Mouse (Mus musculus): ENCODE data around the gene Spata31d1d. TPM values are rescaled to one million over a fixed set of nuclear protein-coding genes. Genes with fewer than 3 reads are reported as not detected.
A peak's percentile ranks its signal among the peaks of the same experiment; 100 is the strongest.
"Not testable (repeated sequence)": the region's sequence is repeated elsewhere in the genome, so short reads cannot be mapped to it uniquely, and the experiment has no call there.

Gene Spata31d1d
- polyA plus RNA-seq, 1 experiment from 2014 or later = not detected

- Histone ChIP-seq H3K4me3 (no peak overlapping the region), H3K9ac (no peak overlapping the region), H3K36me3 (peaks cover 72% of the 10 kb centered on the region), H3K9me3 (no peaks in the 10 kb centered on the region), H3K27me3 (no peaks in the 10 kb centered on the region), H3K4me1 (replicated peaks) (no peaks in the 10 kb centered on the region), H3K4me2 (no peak overlapping the region), H3K27ac (replicated peaks) (no peak overlapping the region)
- 96% methylated on average over 7 of the region's 7 CpGs for WGBS
- no peak for ATAC-seq (ENCODE audit: low read depth)
Observed at GRCm38 (mm10) chr13:59756906-59757305, 25.4 kb upstream of the Spata31d1d start.

GRCm38 (mm10) chr13:59750310-59750709 is 18.8 kb upstream of the Spata31d1d start:
- Histone ChIP-seq H3K4me2 (no peak overlapping the region), H3K4me1 (replicated peaks) (no peaks in the 10 kb centered on the region), H3K9me3 (no peaks in the 10 kb centered on the region), H3K9ac (no peak overlapping the region), H3K27me3 (no peaks in the 10 kb centered on the region), H3K36me3 (peaks cover 13% of the 10 kb centered on the region), H3K4me3 (no peak overlapping the region), H3K27ac (replicated peaks) (no peak overlapping the region)
- WGBS = 89% methylated on average over 12 of the region's 12 CpGs
- no peak for ATAC-seq (ENCODE audit: low read depth)

GRCm38 (mm10) chr13:59746711-59747110 is 15.2 kb upstream of the Spata31d1d start, which contains the start of gene 1700014D04Rik:
Gene 1700014D04Rik, minus strand, starts transcription at chr13:59746752.
- Histone ChIP-seq H3K4me2 (no peak within 1 kb of the TSS), H3K27ac (replicated peaks) (no peak within 1 kb of the TSS), H3K36me3 (no peaks in the 10 kb centered on the region), H3K9ac (no peak within 1 kb of the TSS), H3K27me3 (no peaks in the 10 kb centered on the region), H3K4me3 (no peak within 1 kb of the TSS), H3K9me3 (no peaks in the 10 kb centered on the region), H3K4me1 (replicated peaks) (no peaks in the 10 kb centered on the region)
- ATAC-seq (ENCODE audit: low read depth) = no peak
- 82% methylated on average over 9 of the region's 9 CpGs for WGBS

- ATAC-seq (ENCODE audit: low read depth) = no peak
- Histone ChIP-seq H3K4me2 (no peak overlapping the region), H3K4me1 (replicated peaks) (no peaks in the 10 kb centered on the region), H3K27ac (replicated peaks) (no peak overlapping the region), H3K9me3 (no peaks in the 10 kb centered on the region), H3K36me3 (no peaks in the 10 kb centered on the region), H3K27me3 (no peaks in the 10 kb centered on the region), H3K4me3 (no peak overlapping the region), H3K9ac (no peak overlapping the region)
- 72% methylated on average over 6 of the region's 6 CpGs for WGBS
Observed at GRCm38 (mm10) chr13:59746164-59746563, 14.6 kb upstream of the Spata31d1d start.

GRCm38 (mm10) chr13:59745462-59745861 is 13.9 kb upstream of the Spata31d1d start:
- H3K27ac ChIP-seq (replicated peaks) = no peak overlapping the region
- no peak overlapping the region for H3K4me3 ChIP-seq
- 90% methylated on average over 6 of the region's 6 CpGs for WGBS
- no peaks in the 10 kb centered on the region for H3K4me1 ChIP-seq (replicated peaks)
- H3K4me2 ChIP-seq = no peak overlapping the region
- no peaks in the 10 kb centered on the region for H3K27me3 ChIP-seq
- ATAC-seq (ENCODE audit: low read depth) = no peak
- H3K9ac ChIP-seq = no peak overlapping the region
- H3K9me3 ChIP-seq = no peaks in the 10 kb centered on the region
- no peaks in the 10 kb centered on the region for H3K36me3 ChIP-seq

- 80% methylated on average over 10 of the region's 10 CpGs for WGBS
- ATAC-seq (ENCODE audit: low read depth) = no peak
Observed at GRCm38 (mm10) chr13:59741697-59742096, 10.1 kb upstream of the Spata31d1d start.

GRCm38 (mm10) chr13:59741096-59741495 is 9.5 kb upstream of the Spata31d1d start:
- no peak overlapping the region for H3K4me2 ChIP-seq
- H3K27me3 ChIP-seq = no peaks in the 10 kb centered on the region
- no peaks in the 10 kb centered on the region for H3K36me3 ChIP-seq
- H3K4me1 ChIP-seq (replicated peaks) = no peaks in the 10 kb centered on the region
- no peak overlapping the region for H3K4me3 ChIP-seq
- no peak for ATAC-seq (ENCODE audit: low read depth)
- 90% methylated on average over 11 of the region's 11 CpGs for WGBS
- H3K27ac ChIP-seq (replicated peaks) = no peak overlapping the region
- no peak overlapping the region for H3K9ac ChIP-seq
- no peaks in the 10 kb centered on the region for H3K9me3 ChIP-seq

More at GRCm38 (mm10) chr13:59741697-59742096, 10.1 kb upstream of the Spata31d1d start:
- no peaks in the 10 kb centered on the region for H3K36me3 ChIP-seq
- no peak overlapping the region for H3K27ac ChIP-seq (replicated peaks)
- H3K4me2 ChIP-seq = no peak overlapping the region
- H3K4me3 ChIP-seq = no peak overlapping the region
- H3K4me1 ChIP-seq (replicated peaks) = no peaks in the 10 kb centered on the region
- no peak overlapping the region for H3K9ac ChIP-seq
- H3K27me3 ChIP-seq = no peaks in the 10 kb centered on the region
- H3K9me3 ChIP-seq = no peaks in the 10 kb centered on the region

- Histone ChIP-seq H3K27ac (replicated peaks) (no peak overlapping the region), H3K36me3 (no peaks in the 10 kb centered on the region), H3K4me2 (no peak overlapping the region), H3K9me3 (no peaks in the 10 kb centered on the region), H3K27me3 (no peaks in the 10 kb centered on the region), H3K9ac (no peak overlapping the region), H3K4me3 (no peak overlapping the region), H3K4me1 (replicated peaks) (no peaks in the 10 kb centered on the region)
- WGBS = 89% methylated on average over 4 of the region's 4 CpGs
- ATAC-seq (ENCODE audit: low read depth) = no peak
Observed at GRCm38 (mm10) chr13:59739397-59739796, 7.8 kb upstream of the Spata31d1d start.

- no peak overlapping the region for H3K27ac ChIP-seq (replicated peaks)
- no peaks in the 10 kb centered on the region for H3K27me3 ChIP-seq
- no peak overlapping the region for H3K4me3 ChIP-seq
- no peaks in the 10 kb centered on the region for H3K9me3 ChIP-seq
- no peak for ATAC-seq (ENCODE audit: low read depth)
- no peak overlapping the region for H3K4me2 ChIP-seq
- 83% methylated on average over 2 of the region's 2 CpGs for WGBS
- H3K36me3 ChIP-seq = no peaks in the 10 kb centered on the region
- H3K9ac ChIP-seq = no peak overlapping the region
- H3K4me1 ChIP-seq (replicated peaks) = no peaks in the 10 kb centered on the region
Observed at GRCm38 (mm10) chr13:59738455-59738854, 6.9 kb upstream of the Spata31d1d start.

- ATAC-seq (ENCODE audit: low read depth) = 0 out of 2 replicates have a peak, but pooled peaks have one; percentile 40
- 29% methylated on average over 3 of the region's 3 CpGs for WGBS
- no peak overlapping the region for H3K27ac ChIP-seq (replicated peaks)
Observed at GRCm38 (mm10) chr13:59735190-59735589, 3.6 kb upstream of the Spata31d1d start.

GRCm38 (mm10) chr13:59734347-59734746 is 2.8 kb upstream of the Spata31d1d start:
- not testable (repeated sequence) for H3K9me3 ChIP-seq; ATAC-seq (ENCODE audit: low read depth); H3K4me1 ChIP-seq (replicated peaks); H3K27ac ChIP-seq (replicated peaks); H3K36me3 ChIP-seq; H3K27me3 ChIP-seq; H3K9ac ChIP-seq; H3K4me3 ChIP-seq; H3K4me2 ChIP-seq
- WGBS = 39% methylated on average over 6 of the region's 6 CpGs

More at GRCm38 (mm10) chr13:59735190-59735589, 3.6 kb upstream of the Spata31d1d start:
- Histone ChIP-seq H3K4me3 (no peak overlapping the region), H3K9me3 (no peaks in the 10 kb centered on the region), H3K36me3 (no peaks in the 10 kb centered on the region), H3K27me3 (no peaks in the 10 kb centered on the region), H3K4me1 (replicated peaks) (no peaks in the 10 kb centered on the region), H3K4me2 (no peak overlapping the region), H3K9ac (no peak overlapping the region)

GRCm38 (mm10) chr13:59733936-59734335 is 2.4 kb upstream of the Spata31d1d start:
- 87% methylated on average over 4 of the region's 4 CpGs for WGBS
- H3K27ac ChIP-seq (replicated peaks) = no peak overlapping the region
- H3K4me2 ChIP-seq = no peak overlapping the region
- H3K27me3 ChIP-seq = no peaks in the 10 kb centered on the region
- H3K4me1 ChIP-seq (replicated peaks) = no peaks in the 10 kb centered on the region
- no peak overlapping the region for H3K4me3 ChIP-seq
- 0 out of 2 replicates have a peak, but pooled peaks have one; percentile 36 for ATAC-seq (ENCODE audit: low read depth)
- H3K9ac ChIP-seq = no peak overlapping the region
- no peaks in the 10 kb centered on the region for H3K36me3 ChIP-seq
- no peaks in the 10 kb centered on the region for H3K9me3 ChIP-seq

GRCm38 (mm10) chr13:59728378-59729093 is 3.0 kb downstream of the Spata31d1d start:
- no peaks in the 10 kb centered on the region for H3K27me3 ChIP-seq
- 32% methylated on average over 7 of the region's 7 CpGs for WGBS
- no peaks in the 10 kb centered on the region for H3K36me3 ChIP-seq
- no peak overlapping the region for H3K27ac ChIP-seq (replicated peaks)
- H3K9me3 ChIP-seq = no peaks in the 10 kb centered on the region
- H3K4me2 ChIP-seq = no peak overlapping the region
- 0 out of 2 replicates have a peak overlapping the region, but pooled peaks have one; percentile 26 for H3K9ac ChIP-seq
- peak; percentile 87 for ATAC-seq (ENCODE audit: low read depth)
- H3K4me3 ChIP-seq = no peak overlapping the region
- H3K4me1 ChIP-seq (replicated peaks) = peaks cover 16% of the 10 kb centered on the region
